Mouse (Mus musculus): ENCODE measurements around the gene Odf3. TPM values are rescaled to one million over a fixed set of nuclear protein-coding genes. Genes with fewer than 3 reads are reported as not detected.
"Not testable (repeated sequence)": the region's sequence is repeated elsewhere in the genome, so short reads cannot be mapped to it uniquely, and the experiment has no call there.

The Odf3 gene
- total and polyA plus RNA-seq, 3 experiments, result not detected

DNA sequence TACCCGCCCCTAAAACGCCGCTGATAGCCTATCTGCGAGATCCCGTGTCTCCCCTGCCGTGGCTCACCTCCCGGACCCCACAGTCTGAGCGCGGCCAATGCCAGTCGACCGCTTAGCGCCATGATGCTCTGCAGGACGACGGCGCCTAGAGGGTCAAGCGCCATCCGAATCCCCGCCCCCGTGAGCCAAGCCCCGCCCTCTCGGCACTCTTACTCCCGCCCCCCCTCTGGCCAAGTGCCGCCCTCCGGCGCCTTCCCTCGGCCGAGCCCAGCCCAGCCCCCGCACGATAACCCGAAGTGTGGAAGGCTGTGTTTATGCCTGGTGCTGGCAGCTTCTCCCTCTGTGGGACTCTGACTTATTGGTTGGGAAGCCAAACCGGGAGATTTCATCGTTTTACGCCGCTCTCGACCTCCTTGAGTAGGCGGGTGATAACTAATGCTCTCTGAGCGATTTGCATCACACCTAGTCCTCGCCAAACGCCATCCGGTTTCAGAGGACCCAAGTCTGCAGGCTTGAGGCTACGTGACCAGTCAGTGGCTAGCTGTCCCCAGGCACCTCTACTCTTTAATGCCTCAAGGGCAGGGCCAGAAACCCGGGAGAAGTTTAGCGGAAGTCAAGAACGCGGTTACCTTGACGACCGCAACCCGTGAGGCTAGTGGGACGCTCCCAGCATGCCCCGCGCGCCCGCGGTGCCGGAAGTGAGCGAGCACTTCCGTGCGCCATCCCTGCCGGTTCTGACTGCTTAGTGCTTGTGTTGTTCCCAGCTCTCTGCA, 34.3 kb downstream of the Odf3 start, which contains the start of the genes Psmd13 and Sirt3 (continued):
- TF ChIP-seq MAX (IDR thresholded peaks at IDR 0.05; ENCODE audit: low read length), result 0 out of 2 replicates have a peak, but pooled peaks have one; percentile 2
- TF ChIP-seq HCFC1 (IDR thresholded peaks at IDR 0.05; ENCODE audit: low read depth, low read length), result peak; percentile 91
- TF ChIP-seq PAX5 (IDR thresholded peaks at IDR 0.05; ENCODE audit: low read length), result no peak
- TF ChIP-seq CTCF (conservative IDR thresholded peaks at IDR 0.05 in 1 of 2, IDR thresholded peaks at IDR 0.05 in 1 of 2; ENCODE audit: low read depth in 2 of 2, low read length in 2 of 2), result no peak
- peak; percentile 98 for TF ChIP-seq SIN3A (IDR thresholded peaks at IDR 0.05; ENCODE audit: low read length)
- peak; percentile 89; the same call in 1 of the 2 replicates for TF ChIP-seq KAT2A (IDR thresholded peaks at IDR 0.05; ENCODE audit: insufficient replicate concordance, low read length)
- TF ChIP-seq ZC3H11A (IDR thresholded peaks at IDR 0.05; ENCODE audit: low read depth, low read length), result no peak
- no peak for TF ChIP-seq MAZ (IDR thresholded peaks at IDR 0.05; ENCODE audit: low read depth, low read length)
- TF ChIP-seq JUN (IDR thresholded peaks at IDR 0.05; ENCODE audit: insufficient read depth, low read depth, low read length), result no peak
- TF ChIP-seq E2F4 (IDR thresholded peaks at IDR 0.05; ENCODE audit: insufficient replicate concordance, low read depth, low read length), result no peak
- TF ChIP-seq ZKSCAN1 (IDR thresholded peaks at IDR 0.05; ENCODE audit: borderline replicate concordance, low read depth, low read length), result no peak
- TF ChIP-seq ZMIZ1 (IDR thresholded peaks at IDR 0.05; ENCODE audit: low read depth, low read length), result 0 out of 2 replicates have a peak, but pooled peaks have one; percentile 5
- TF ChIP-seq RAD21 (IDR thresholded peaks at IDR 0.05; ENCODE audit: low read depth, low read length), result no peak
- peak; percentile 84 for TF ChIP-seq NELFE (IDR thresholded peaks at IDR 0.05; ENCODE audit: low read depth, low read length)
- TF ChIP-seq IRF4 (IDR thresholded peaks at IDR 0.05; ENCODE audit: low read depth, low read length), result no peak; the same call in 1 of the 2 replicates
- no peak for TF ChIP-seq ETS1 (conservative IDR thresholded peaks at IDR 0.05; ENCODE audit: low read depth, low read length)
- peak; percentile 96 for TF ChIP-seq ELF1 (IDR thresholded peaks at IDR 0.05; ENCODE audit: low read depth, low read length)
- TF ChIP-seq MEF2A (IDR thresholded peaks at IDR 0.05; ENCODE audit: borderline replicate concordance, low read depth, low read length), result no peak
- TF ChIP-seq TBP (conservative IDR thresholded peaks at IDR 0.05; ENCODE audit: low read depth, low read length), result 0 out of 2 replicates have a peak, but pooled peaks have one; percentile 64
- no peak for TF ChIP-seq USF1 (IDR thresholded peaks at IDR 0.05; ENCODE audit: low read depth, low read length)
- TF ChIP-seq SMC3 (IDR thresholded peaks at IDR 0.05; ENCODE audit: low read depth, low read length), result no peak

DNA sequence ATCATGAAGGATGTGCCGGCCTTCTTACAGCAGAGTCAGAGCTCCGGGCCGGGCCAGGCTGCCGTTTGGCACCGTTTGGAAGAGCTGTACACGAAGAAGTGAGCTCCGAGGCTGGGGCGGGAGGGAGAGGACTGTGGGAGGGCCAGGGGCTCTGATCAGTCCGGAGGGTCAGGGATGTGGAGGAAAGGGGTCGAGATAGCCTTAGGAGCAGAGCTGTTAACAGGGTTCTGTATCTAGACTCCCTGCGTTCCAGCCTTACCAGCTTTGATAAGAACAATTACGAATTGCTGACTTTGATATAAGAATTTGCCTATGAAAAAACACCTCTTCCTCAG, 34.8 kb downstream of the Odf3 start:
- H3K4me3 ChIP-seq (replicated peaks in 1 of 3; ENCODE audit: low read depth in 2 of 3, low read length in 2 of 3, poor library complexity in 1 of 3), result peak overlapping the region; percentile 88 to 91 (median 91)
- 0 out of 2 replicates have a peak, but pooled peaks have one; percentile 7 for TF ChIP-seq MAX (IDR thresholded peaks at IDR 0.05; ENCODE audit: low read length)
- TF ChIP-seq E2F4 (IDR thresholded peaks at IDR 0.05; ENCODE audit: insufficient replicate concordance, low read depth, low read length), result no peak
- 0 out of 2 replicates have a peak, but pooled peaks have one; percentile 63 for TF ChIP-seq ZMIZ1 (IDR thresholded peaks at IDR 0.05; ENCODE audit: low read depth, low read length)
- 0 out of 2 replicates have a peak, but pooled peaks have one; percentile 23 for TF ChIP-seq MEF2A (IDR thresholded peaks at IDR 0.05; ENCODE audit: borderline replicate concordance, low read depth, low read length)
- TF ChIP-seq RAD21 (IDR thresholded peaks at IDR 0.05; ENCODE audit: low read depth, low read length), result no peak
- in situ Hi-C loops (cut with MboI; ENCODE audit: low pct_ligation_motif_present, low pct_unique_long_range_greater_than_20kb, low sequenced_read_pairs), result no loop called here

DNA sequence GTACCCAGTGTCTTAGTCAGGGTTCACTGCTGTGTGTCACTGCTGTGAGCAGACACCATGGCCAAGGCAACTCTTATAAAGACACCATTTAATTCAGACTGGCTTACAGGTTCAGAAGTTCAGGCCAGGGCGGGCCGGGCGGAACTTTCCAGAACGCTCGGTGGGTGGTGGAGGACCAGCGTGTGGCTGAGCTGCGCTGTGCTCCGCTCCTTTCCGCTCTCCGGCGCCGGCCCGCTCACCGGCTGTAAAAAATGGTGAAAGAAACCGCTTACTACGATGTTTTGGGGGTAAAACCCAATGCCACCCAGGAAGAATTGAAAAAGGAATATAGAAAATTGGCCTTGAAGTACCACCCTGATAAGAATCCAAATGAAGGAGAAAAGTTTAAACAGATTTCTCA, 43.0 kb downstream of the Odf3 start:
- H3K9me3 ChIP-seq (replicated peaks; ENCODE audit: low read length); H3K9ac ChIP-seq (ENCODE audit: insufficient read depth, low read depth); H3K4me3 ChIP-seq (replicated peaks in 1 of 3; ENCODE audit: low read depth in 2 of 3, low read length in 2 of 3, poor library complexity in 1 of 3); H3K27ac ChIP-seq (ENCODE audit: insufficient read depth, low read depth); dilution Hi-C loops (cut with MboI; ENCODE audit: extremely low pct_ligation_motif_present, extremely low pct_unique_long_range_greater_than_20kb, low sequenced_read_pairs); in situ Hi-C loops (cut with MboI; ENCODE audit: low pct_ligation_motif_present, low pct_unique_long_range_greater_than_20kb, low sequenced_read_pairs); DNase-seq (ENCODE audit: extremely low read depth); H3K4me1 ChIP-seq (ENCODE audit: control insufficient read depth in 1 of 2, insufficient read depth in 2 of 2); H3K27me3 ChIP-seq (replicated peaks); H3K79me2 ChIP-seq (replicated peaks; ENCODE audit: control insufficient read depth, extremely low read depth, insufficient read depth, poor library complexity, severe bottlenecking); H3K4me2 ChIP-seq (ENCODE audit: insufficient read depth, low read depth, poor library complexity, severe bottlenecking): not testable (repeated sequence)
- peaks cover 69 to 79% of the 10 kb centered on the region in 2 experiments for H3K36me3 ChIP-seq (replicated peaks in 1 of 2; ENCODE audit: control insufficient read depth in 1 of 2, insufficient read depth in 1 of 2, low read length in 1 of 2)

More for the DNA sequence above, 34.8 kb downstream of the Odf3 start:
- no peak overlapping the region; the same call in 1 of the 2 replicates for H3K4me2 ChIP-seq (ENCODE audit: insufficient read depth, low read depth, poor library complexity, severe bottlenecking)
- dilution Hi-C loops (cut with MboI; ENCODE audit: extremely low pct_ligation_motif_present, extremely low pct_unique_long_range_greater_than_20kb, low sequenced_read_pairs), result no loop called here
- peak overlapping the region; percentile 9 for H3K27ac ChIP-seq (ENCODE audit: insufficient read depth, low read depth)
- peaks cover 14 to 48% of the 10 kb centered on the region in 2 experiments for H3K36me3 ChIP-seq (replicated peaks in 1 of 2; ENCODE audit: control insufficient read depth in 1 of 2, insufficient read depth in 1 of 2, low read length in 1 of 2)
- H3K27me3 ChIP-seq (replicated peaks), result no peaks in the 10 kb centered on the region
- H3K9ac ChIP-seq (ENCODE audit: insufficient read depth, low read depth), result peak overlapping the region; percentile 93
- DNase-seq (ENCODE audit: extremely low read depth), result no peak
- H3K4me1 ChIP-seq (ENCODE audit: control insufficient read depth in 1 of 2, insufficient read depth in 2 of 2), result peaks cover 14 to 44% of the 10 kb centered on the region in 2 experiments
- peaks cover 29% of the 10 kb centered on the region for H3K79me2 ChIP-seq (replicated peaks; ENCODE audit: control insufficient read depth, extremely low read depth, insufficient read depth, poor library complexity, severe bottlenecking)
- no peaks in the 10 kb centered on the region for H3K9me3 ChIP-seq (replicated peaks; ENCODE audit: low read length)
